Mouse (Mus musculus) brain, embryonic 14.5 days (tissue): ENCODE data around the gene Fam228a. TPM values are rescaled to one million over a fixed set of nuclear protein-coding genes. Genes with fewer than 3 reads are reported as not detected.

ENCODE experiments used
- DNase-seq: peaks from one replicate; pipeline ENCODE4 v3.0.0-alpha.2; 2011; ENCODE audit warnings: low read depth
- CTCF ChIP-seq: fragments of 200-500 bp; IDR thresholded peaks from 2 replicates; pipeline ENCODE4 v1.5.1; 2012; ENCODE audit warnings: inconsistent platforms, mild to moderate bottlenecking, moderate library complexity, borderline replicate concordance; ENCODE audit not compliant: insufficient read depth, insufficient read length; ENCODE audit errors: extremely low read depth
- POLR2A ChIP-seq: fragments of 200-500 bp; IDR thresholded peaks from 2 replicates; pipeline ENCODE4 v1.6.1; 2012; ENCODE audit warnings: mild to moderate bottlenecking, inconsistent platforms, borderline replicate concordance; ENCODE audit not compliant: poor library complexity, insufficient read depth, insufficient read length, severe bottlenecking; ENCODE audit errors: extremely low read depth
- polyA plus RNA-seq: library from polyadenylated mRNA; depleted of rRNA; stranded (reverse); fragments of >200 nt; gene quantifications from 2 replicates; pipeline ENCODE4 v1.2.3, GENCODE M21; 2012

Fam228a gene
- polyA plus RNA-seq, 1 experiment: 1.8 TPM

DNA sequence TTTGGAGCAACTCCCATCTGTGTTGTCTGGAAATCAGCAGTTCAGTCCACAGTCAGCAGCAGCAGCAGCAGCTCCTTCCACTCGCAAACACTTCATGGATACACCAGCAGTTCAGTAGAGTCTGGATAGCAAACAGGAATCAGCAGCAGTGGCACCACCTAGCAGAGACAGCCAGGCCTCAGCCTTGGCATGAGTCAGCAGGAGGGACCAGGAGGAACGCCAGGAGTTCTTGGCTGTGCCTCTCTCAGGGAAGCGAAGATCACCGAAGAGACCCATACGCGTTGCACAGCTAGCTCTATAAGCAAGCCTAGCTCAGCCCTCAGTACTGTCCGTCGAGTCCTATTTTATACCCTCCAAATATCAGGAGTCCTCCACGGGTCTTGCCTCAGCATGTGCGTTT lies 6.3 kb upstream of the Fam228a start:
- TF ChIP-seq POLR2A: no peak
- no peak for TF ChIP-seq CTCF
- DNase-seq: no peak

DNA sequence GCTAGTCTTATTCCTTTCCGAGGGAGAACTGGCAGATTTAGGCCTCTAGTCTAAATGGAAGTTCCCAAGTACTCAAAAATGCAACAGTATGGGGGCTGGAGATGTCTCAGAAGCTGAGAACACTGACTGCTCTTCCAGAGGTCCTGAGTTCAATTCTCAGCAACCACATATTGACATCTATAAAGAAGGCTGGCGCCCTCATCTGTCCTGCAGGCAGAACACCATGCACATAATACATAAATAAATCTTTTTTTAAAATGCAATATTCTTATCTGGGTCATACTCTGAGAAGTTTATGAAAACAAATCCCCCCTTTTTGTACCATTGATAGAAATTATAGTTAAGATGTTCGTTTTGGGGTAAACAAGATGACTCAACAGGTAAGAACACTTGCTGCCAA lies 4.0 kb upstream of the Fam228a start:
- TF ChIP-seq CTCF (no peak), POLR2A (no peak)

DNA sequence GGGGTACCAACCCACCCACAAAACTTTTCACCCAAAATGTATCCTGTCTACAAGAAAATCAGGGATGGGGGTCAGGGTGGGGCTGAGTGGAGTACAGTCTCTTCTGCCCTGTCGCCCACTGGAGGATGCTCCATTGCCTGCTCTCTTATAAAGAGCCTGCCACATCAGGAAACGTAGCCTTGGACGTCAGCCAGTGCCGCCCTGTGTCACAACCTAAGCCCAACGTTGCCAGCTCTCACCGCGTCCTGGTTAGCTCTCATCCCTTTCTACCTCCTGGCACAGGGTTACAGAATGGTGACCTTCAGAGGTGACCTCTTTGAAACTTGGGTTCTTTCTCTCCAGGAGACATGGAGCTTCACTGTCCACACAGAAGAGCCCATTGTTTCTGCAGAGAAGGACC lies 2.6 kb upstream of the Fam228a start:
- TF ChIP-seq POLR2A: no peak
- TF ChIP-seq CTCF: no peak
- DNase-seq: no peak

More for the DNA sequence above, 4.0 kb upstream of the Fam228a start:
- no peak for DNase-seq

DNA sequence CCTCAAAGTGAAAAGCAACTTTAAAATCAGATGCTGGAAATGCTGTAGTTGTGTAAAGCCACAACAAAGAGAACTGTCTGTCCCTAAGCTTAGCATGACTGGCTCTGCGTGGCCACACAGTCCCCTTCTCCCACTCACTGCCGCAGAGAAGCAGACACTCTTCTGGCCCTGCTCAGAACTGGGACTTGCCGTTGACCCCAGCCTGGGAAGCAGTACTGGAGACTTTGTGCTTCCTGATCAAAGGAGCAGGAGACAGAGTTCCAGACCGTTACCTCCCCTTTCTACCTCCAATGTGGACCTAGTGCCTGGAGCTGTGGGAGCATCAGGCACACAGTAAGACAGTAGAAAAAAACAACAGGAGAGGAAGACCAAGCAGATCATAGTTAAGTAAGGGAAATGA lies 5.9 kb downstream of the Fam228a start:
- DNase-seq: no peak
- TF ChIP-seq CTCF (no peak), POLR2A (no peak)

DNA sequence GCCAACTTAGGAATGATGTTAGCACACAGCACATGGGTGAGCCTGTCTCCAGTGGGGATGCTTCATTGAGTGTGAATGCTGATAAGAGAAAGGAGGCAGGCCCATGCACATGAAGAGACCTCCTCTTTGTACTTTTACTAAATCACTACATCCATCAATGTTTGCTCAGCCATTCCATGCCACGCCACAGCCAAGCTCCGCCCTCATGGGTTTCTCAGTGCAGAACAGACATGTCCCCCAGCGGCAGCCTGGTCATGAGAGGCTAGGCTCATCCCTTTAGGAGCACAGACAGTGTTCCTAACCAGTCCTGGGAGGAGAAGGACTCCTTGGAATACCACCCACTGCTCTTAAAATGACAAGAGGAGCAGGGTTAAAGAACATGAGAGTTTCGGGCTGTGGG lies 6.6 kb downstream of the Fam228a start:
- TF ChIP-seq CTCF (no peak), POLR2A (no peak)
- no peak for DNase-seq

DNA sequence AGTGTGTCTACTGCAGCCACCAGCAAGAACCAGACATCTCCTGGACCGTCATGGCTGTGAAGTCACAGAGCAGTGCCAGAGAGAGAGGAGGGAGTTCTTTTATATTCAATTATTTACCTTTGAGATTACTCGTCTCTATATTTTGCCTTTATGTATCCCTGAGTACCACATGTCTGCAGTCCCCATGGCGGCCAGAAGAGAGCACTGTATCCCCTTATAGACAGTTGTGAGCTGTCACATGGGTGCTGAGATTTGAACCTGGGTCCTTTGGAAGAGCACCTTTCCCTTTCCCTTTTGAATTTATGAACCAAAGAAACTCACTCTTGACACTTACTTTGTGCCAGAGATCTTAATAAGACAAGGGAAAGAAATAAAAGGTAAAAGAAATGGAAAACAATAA lies 9.1 kb downstream of the Fam228a start:
- no peak for TF ChIP-seq POLR2A
- TF ChIP-seq CTCF: no peak
- DNase-seq: no peak

DNA sequence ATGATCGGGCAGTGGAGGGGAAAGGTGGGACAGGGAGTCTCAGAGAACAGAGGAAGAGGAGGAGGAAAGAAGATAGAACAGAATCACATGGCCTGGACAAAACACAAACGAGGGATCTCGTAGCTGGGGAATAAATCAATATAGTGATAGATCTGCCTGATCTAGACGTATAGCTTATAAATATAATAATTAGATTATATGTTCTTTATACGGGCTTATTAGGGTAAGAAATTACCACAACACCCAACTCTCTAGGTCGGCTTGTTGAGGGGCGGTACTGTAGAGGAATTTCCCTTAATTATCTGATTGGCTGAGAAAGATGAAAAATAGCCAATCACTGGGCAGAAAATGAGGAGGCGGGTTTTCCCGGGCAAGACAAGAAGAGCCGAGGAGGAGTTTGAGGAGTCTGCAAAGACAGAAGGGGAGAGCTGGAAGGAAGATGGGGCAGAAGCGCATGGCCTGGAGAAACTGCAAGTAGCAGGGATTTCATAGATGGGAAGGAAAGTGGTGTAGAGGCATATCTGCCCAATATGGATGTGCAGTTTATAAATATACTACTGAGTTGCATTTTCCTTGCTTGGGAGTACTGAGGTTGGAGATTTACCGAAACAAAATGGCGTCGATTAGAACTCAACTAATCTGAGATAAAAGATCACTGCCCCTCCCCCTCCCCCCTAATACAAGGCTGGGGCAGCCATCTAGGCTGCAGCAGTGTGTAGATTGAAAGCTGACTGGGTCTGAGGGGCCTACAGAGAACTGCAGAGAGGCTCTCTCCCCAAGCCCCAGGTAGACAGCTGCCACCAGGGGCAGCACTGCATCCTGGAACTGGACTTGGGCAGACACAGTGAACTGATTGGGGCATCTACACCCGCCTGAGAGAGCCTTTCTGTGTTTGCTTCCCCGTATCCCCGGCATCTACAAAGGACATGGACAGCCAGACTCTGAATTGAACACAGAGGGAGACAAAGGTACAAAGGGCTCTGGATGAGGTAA lies 18.2 kb downstream of the Fam228a start:
- DNase-seq: no peak
- TF ChIP-seq POLR2A (no peak), CTCF (peak; percentile 18; the same call in 1 of the 2 replicates)

DNA sequence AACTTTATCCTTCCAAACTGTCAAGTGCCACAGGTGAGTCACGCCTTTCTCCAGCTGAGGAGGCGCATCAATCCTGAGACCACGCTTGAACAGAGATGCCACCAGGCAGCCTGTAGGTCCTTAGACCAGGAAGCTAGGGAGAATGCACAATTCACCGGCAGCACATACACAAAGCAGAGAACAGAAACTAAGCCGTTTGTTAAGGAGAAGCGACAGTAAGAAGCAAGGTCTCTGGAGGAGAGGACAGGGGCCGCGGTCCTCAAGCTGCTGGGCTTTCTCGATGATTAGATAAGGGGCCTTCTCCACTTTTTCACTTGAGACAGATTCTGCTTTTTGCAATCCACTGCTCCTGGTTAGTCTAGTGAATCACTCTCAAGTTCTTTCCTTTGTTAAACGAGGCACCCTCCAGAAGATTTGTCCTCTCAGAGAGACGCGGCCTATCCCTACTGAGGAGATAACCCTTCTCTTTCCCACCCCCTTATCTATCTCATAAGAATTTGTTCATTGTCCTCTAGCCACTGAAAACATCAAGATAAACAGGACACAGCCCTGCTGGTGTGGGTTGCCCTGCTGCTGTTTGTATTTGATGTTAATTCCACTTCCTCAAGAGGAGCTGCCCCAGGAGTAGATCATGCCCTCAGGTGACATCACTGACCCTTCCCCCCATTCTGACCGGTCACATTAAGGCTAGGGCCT lies 19.0 kb downstream of the Fam228a start:
- TF ChIP-seq POLR2A: no peak
- no peak for TF ChIP-seq CTCF
- no peak for DNase-seq

DNA sequence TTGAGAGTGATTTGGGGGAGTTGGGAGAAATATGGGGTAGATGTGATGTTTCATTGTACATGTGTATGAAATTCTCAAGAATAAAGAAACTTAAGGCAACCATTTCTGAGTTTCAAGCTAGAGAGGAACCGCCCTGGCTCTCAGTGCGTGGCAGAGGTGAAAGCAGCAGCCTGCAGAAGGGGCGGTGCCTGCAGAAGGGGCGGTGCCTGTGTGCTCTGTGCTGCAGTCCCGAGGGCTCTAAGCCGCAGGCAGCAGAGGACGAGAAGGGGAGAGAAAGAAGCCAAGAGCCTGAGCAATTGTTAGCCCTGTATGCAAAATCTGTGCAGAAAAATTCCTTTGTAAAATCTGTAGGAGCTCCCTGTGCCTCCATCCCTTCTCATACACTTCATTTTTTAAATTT lies 20.8 kb downstream of the Fam228a start:
- TF ChIP-seq CTCF (no peak), POLR2A (no peak)
- peak; percentile 53 for DNase-seq

DNA sequence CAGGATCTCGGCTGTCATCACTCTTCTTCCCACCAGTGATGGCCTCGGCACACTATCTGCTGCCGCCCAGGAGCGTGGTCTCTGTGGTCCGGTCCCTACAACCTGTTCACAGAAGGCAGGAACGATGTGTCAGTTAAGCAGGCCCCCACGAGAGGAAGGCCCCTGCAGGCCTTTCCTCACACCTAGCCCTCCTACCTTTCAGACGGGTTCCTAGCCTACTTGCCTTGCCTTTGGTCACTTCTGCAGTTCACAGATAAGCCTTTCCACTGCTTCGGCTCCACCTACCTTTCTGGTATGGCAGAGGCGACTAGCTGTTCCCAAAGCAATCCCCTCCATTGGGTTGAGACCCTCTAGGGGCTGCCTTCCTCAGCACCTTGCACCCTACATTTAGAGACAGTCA lies 22.6 kb downstream of the Fam228a start:
- no peak for TF ChIP-seq POLR2A
- no peak for TF ChIP-seq CTCF

DNA sequence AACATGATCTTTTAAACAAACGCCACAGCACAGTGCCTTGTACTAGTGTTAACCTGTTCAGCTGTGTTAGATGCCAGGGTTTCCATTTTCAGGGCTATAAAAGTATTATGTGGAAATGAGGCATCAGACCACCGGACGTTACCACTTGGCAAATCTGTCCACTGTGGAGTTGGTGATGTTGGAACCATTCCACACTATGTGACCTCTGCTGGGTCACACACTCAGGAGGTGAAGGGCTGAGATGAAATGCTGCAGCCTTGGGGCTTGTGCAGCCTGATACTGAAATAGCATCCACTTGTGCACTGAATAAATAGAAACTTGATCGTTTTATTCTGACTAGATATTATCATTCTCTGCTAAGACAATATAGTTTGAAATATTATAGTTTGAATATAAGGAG lies 24.9 kb downstream of the Fam228a start:
- TF ChIP-seq CTCF: no peak
- no peak for TF ChIP-seq POLR2A
- no peak for DNase-seq

More for the DNA sequence above, 22.6 kb downstream of the Fam228a start:
- no peak for DNase-seq
